Mouse (Mus musculus): ENCODE measurements at regions not wholly inside any gene's neighbourhood (a gene's known extent, or its start where the extent isn't known, plus 50 kb on each side); places are given as distances from the start of the nearest gene placed in this dataset.

GRCm38 (mm10) chr13:101473349-101473748, 294.7 kb downstream of the Pik3r1 start:
- Histone ChIP-seq H3ac (ENCODE audit: control insufficient read depth, insufficient read length) (no peak overlapping the region), H3K36me3 (ENCODE audit: control insufficient read depth, insufficient read depth) (no peaks in the 10 kb centered on the region), H3K27me3 (ENCODE audit: control insufficient read depth, insufficient read depth, insufficient read length) (no peaks in the 10 kb centered on the region), H3K79me2 (ENCODE audit: control insufficient read depth, insufficient read depth) (no peaks in the 10 kb centered on the region), H3K4me3 (no peak overlapping the region), H3K4me2 (ENCODE audit: low read depth) (no peak overlapping the region)
- TF ChIP-seq CEBPB (IDR thresholded peaks at IDR 0.05; ENCODE audit: insufficient read depth, poor library complexity, severe bottlenecking), result no peak
- TF ChIP-seq TCF12 (IDR thresholded peaks at IDR 0.05; ENCODE audit: insufficient read depth, poor library complexity, severe bottlenecking), result no peak
- no peak for TF ChIP-seq MYOD1 (IDR thresholded peaks at IDR 0.05; ENCODE audit: control insufficient read depth in 1 of 3, insufficient read length in 2 of 3, low read depth in 2 of 3)
- TF ChIP-seq MYOG (IDR thresholded peaks at IDR 0.05; ENCODE audit: control insufficient read depth in 1 of 3, insufficient read depth in 1 of 3, insufficient read length in 2 of 3, low read depth in 2 of 3), result no peak
- no peak for TF ChIP-seq POLR2AphosphoS2 (IDR thresholded peaks at IDR 0.05; ENCODE audit: insufficient read length, low read depth)
- no peak for TF ChIP-seq SRF (IDR thresholded peaks at IDR 0.05; ENCODE audit: control insufficient read depth, insufficient read length, low read depth)
- no peak for TF ChIP-seq POLR2A (IDR thresholded peaks at IDR 0.05; ENCODE audit: insufficient read length, low read depth)

DNA sequence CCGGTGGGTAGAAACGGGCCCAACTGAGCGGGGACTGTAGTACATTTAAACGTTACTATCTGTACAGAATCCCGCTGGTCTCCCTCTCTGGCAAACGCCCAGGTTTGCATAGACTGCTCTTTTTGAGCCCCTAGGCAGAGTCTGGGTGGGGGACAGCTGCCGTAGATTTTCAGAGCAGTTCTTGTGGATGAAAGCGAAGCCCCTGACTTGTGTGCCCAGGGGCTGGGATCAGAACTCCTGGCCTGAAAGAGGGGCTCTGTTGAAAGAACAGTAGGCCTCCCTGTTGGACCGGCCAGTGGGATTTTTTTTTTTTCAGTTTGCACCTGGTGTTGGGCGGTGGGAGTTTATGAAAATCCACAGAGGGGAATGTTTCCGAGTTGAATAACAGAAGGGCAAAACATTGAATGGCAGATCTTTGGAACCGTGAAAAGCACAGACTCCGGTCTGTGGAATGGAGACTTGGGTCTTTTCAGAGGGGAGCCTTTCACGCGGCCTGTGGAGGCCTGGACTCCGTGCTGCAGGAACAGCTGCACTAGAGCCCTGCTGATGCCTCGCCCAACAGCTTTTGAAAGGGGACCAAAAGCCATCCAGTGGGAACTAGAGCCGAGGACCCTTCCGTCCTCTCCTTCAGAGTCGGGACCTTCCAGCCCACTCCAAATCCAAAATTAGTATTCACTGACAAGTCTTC, 297.3 kb downstream of the Pik3r1 start:
- H3K4me2 ChIP-seq (ENCODE audit: low read depth), result no peak overlapping the region
- no peaks in the 10 kb centered on the region for H3K79me2 ChIP-seq (ENCODE audit: control insufficient read depth, insufficient read depth)
- H3K27me3 ChIP-seq (ENCODE audit: control insufficient read depth, insufficient read depth, insufficient read length), result no peaks in the 10 kb centered on the region
- H3K4me3 ChIP-seq, result no peak overlapping the region
- TF ChIP-seq TCF12 (IDR thresholded peaks at IDR 0.05; ENCODE audit: insufficient read depth, poor library complexity, severe bottlenecking) (no peak), SRF (IDR thresholded peaks at IDR 0.05; ENCODE audit: control insufficient read depth, insufficient read length, low read depth) (no peak), MYOD1 (IDR thresholded peaks at IDR 0.05; ENCODE audit: control insufficient read depth in 1 of 3, insufficient read length in 2 of 3, low read depth in 2 of 3) (peak in 2 of 3 experiments; percentile 24 to 59), POLR2AphosphoS2 (IDR thresholded peaks at IDR 0.05; ENCODE audit: insufficient read length, low read depth) (no peak), MAX (IDR thresholded peaks at IDR 0.05; ENCODE audit: low read depth) (no peak), USF1 (IDR thresholded peaks at IDR 0.05; ENCODE audit: low read depth) (no peak), REST (IDR thresholded peaks at IDR 0.05; ENCODE audit: insufficient read depth, insufficient read length) (no peak), MYOG (IDR thresholded peaks at IDR 0.05; ENCODE audit: control insufficient read depth in 1 of 3, insufficient read depth in 1 of 3, insufficient read length in 2 of 3, low read depth in 2 of 3) (peak in 2 of 3 experiments; percentile 14 to 29)
- no peak overlapping the region for H3ac ChIP-seq (ENCODE audit: control insufficient read depth, insufficient read length)
- H3K36me3 ChIP-seq (ENCODE audit: control insufficient read depth, insufficient read depth), result no peaks in the 10 kb centered on the region

- H3K79me2 ChIP-seq (ENCODE audit: control insufficient read depth, insufficient read depth), result no peaks in the 10 kb centered on the region
- no peak overlapping the region for H3K4me3 ChIP-seq
- H3K36me3 ChIP-seq (ENCODE audit: control insufficient read depth, insufficient read depth), result no peaks in the 10 kb centered on the region
- TF ChIP-seq MYOD1 (IDR thresholded peaks at IDR 0.05; ENCODE audit: control insufficient read depth in 1 of 3, insufficient read length in 2 of 3, low read depth in 2 of 3) (no peak), POLR2AphosphoS2 (IDR thresholded peaks at IDR 0.05; ENCODE audit: insufficient read length, low read depth) (no peak), MYOG (IDR thresholded peaks at IDR 0.05; ENCODE audit: control insufficient read depth in 1 of 3, insufficient read depth in 1 of 3, insufficient read length in 2 of 3, low read depth in 2 of 3) (no peak), CEBPB (IDR thresholded peaks at IDR 0.05; ENCODE audit: insufficient read depth, poor library complexity, severe bottlenecking) (no peak), REST (IDR thresholded peaks at IDR 0.05; ENCODE audit: insufficient read depth, insufficient read length) (no peak), MAX (IDR thresholded peaks at IDR 0.05; ENCODE audit: low read depth) (no peak), TCF12 (IDR thresholded peaks at IDR 0.05; ENCODE audit: insufficient read depth, poor library complexity, severe bottlenecking) (no peak)
- no peak overlapping the region for H3K4me2 ChIP-seq (ENCODE audit: low read depth)
- H3ac ChIP-seq (ENCODE audit: control insufficient read depth, insufficient read length), result no peak overlapping the region
- H3K27me3 ChIP-seq (ENCODE audit: control insufficient read depth, insufficient read depth, insufficient read length), result no peaks in the 10 kb centered on the region
Observed at GRCm38 (mm10) chr13:101465748-101466127, 302.3 kb downstream of the Pik3r1 start.

GRCm38 (mm10) chr13:101464928-101465747, 302.9 kb downstream of the Pik3r1 start:
- no peak for TF ChIP-seq E2F4 (IDR thresholded peaks at IDR 0.05; ENCODE audit: insufficient read depth)
- no peak for TF ChIP-seq TCF12 (IDR thresholded peaks at IDR 0.05; ENCODE audit: insufficient read depth, poor library complexity, severe bottlenecking)
- no peak for TF ChIP-seq USF1 (IDR thresholded peaks at IDR 0.05; ENCODE audit: low read depth)
- no peak for TF ChIP-seq SRF (IDR thresholded peaks at IDR 0.05; ENCODE audit: control insufficient read depth, insufficient read length, low read depth)
- TF ChIP-seq TCF3 (IDR thresholded peaks at IDR 0.05; ENCODE audit: insufficient read length, low read depth), result no peak
- TF ChIP-seq MYOD1 (IDR thresholded peaks at IDR 0.05; ENCODE audit: control insufficient read depth in 1 of 3, insufficient read length in 2 of 3, low read depth in 2 of 3), result no peak
- no peak for TF ChIP-seq CEBPB (IDR thresholded peaks at IDR 0.05; ENCODE audit: insufficient read depth, poor library complexity, severe bottlenecking)
- no peak for TF ChIP-seq POLR2A (IDR thresholded peaks at IDR 0.05; ENCODE audit: insufficient read length, low read depth)
- no peak for TF ChIP-seq REST (IDR thresholded peaks at IDR 0.05; ENCODE audit: insufficient read depth, insufficient read length)
- no peak for TF ChIP-seq MYOG (IDR thresholded peaks at IDR 0.05; ENCODE audit: control insufficient read depth in 1 of 3, insufficient read depth in 1 of 3, insufficient read length in 2 of 3, low read depth in 2 of 3)
- Histone ChIP-seq H3K36me3 (ENCODE audit: control insufficient read depth, insufficient read depth) (no peaks in the 10 kb centered on the region), H3K79me2 (ENCODE audit: control insufficient read depth, insufficient read depth) (no peaks in the 10 kb centered on the region), H3ac (ENCODE audit: control insufficient read depth, insufficient read length) (no peak overlapping the region), H3K4me2 (ENCODE audit: low read depth) (peak overlapping the region; percentile 33), H3K27me3 (ENCODE audit: control insufficient read depth, insufficient read depth, insufficient read length) (no peaks in the 10 kb centered on the region), H3K4me3 (no peak overlapping the region)
